Mouse (Mus musculus) midbrain, postnatal 0 days (tissue): ENCODE data around the gene Cpne8. TPM values are rescaled to one million over a fixed set of nuclear protein-coding genes. Genes with fewer than 3 reads are reported as not detected.

Source experiments
- ATAC-seq: fragments of 200-750 bp; cut with Nextera tagmentation; 2 replicates; pipeline ENCODE4 v1.8.0; 2017; ENCODE audit warnings: moderate number of reproducible peaks, mild to moderate bottlenecking, moderate TSS enrichment, moderate library complexity; ENCODE audit not compliant: low FRiP score
- DNase-seq: peaks from one replicate; pipeline ENCODE4 v3.0.0-alpha.2; 2015; ENCODE audit warnings: low spot score
- H3K27ac ChIP-seq: fragments of 300-500 bp; sonication (generic); 2 replicates; pipeline ENCODE4 v1.5.1; 2014; ENCODE audit warnings: low read depth, mild to moderate bottlenecking, low read length, mixed read lengths
- H3K27me3 ChIP-seq: fragments of 300-500 bp; sonication (generic); 2 replicates; pipeline ENCODE4 v1.6.1; 2014; ENCODE audit warnings: low read length, control low read depth, mixed read lengths; ENCODE audit not compliant: insufficient read depth
- H3K36me3 ChIP-seq: fragments of 300-500 bp; sonication (generic); 2 replicates; pipeline ENCODE4 v1.6.1; 2014; ENCODE audit warnings: low read length, control low read depth, mixed read lengths; ENCODE audit not compliant: insufficient read depth
- H3K4me1 ChIP-seq: fragments of 300-500 bp; sonication (generic); 2 replicates; pipeline ENCODE4 v1.6.1; 2014; ENCODE audit warnings: mild to moderate bottlenecking, control low read depth, antibody characterized with exemption, low read length, mixed read lengths; ENCODE audit not compliant: insufficient read depth
- H3K4me2 ChIP-seq: fragments of 300-500 bp; sonication (generic); 2 replicates; pipeline ENCODE4 v1.6.1; 2014; ENCODE audit warnings: low read depth, mild to moderate bottlenecking, low read length, mixed read lengths; ENCODE audit not compliant: poor library complexity, severe bottlenecking
- H3K4me3 ChIP-seq: fragments of 300-500 bp; sonication (generic); 2 replicates; pipeline ENCODE4 v1.5.1; 2014; ENCODE audit warnings: low read depth, mild to moderate bottlenecking, low read length, moderate library complexity
- H3K9ac ChIP-seq: fragments of 300-500 bp; sonication (generic); replicated peaks from 2 replicates; pipeline ENCODE4 v1.6.1; 2014; ENCODE audit warnings: mild to moderate bottlenecking, low read length, moderate library complexity, mixed read lengths; ENCODE audit not compliant: poor library complexity, severe bottlenecking
- H3K9me3 ChIP-seq: fragments of 300-500 bp; sonication (generic); 2 replicates; pipeline ENCODE4 v1.6.1; 2016; ENCODE audit warnings: low read length, control low read depth
- CTCF ChIP-seq: IDR thresholded peaks from 2 replicates; pipeline ENCODE4 v1.5.1; 2016; ENCODE audit warnings: antibody characterized with exemption, mild to moderate bottlenecking
- WGBS: fragments of 180-500 bp; shearing (Covaris S2); extraction: QIAGEN DNeasy Blood & Tissue Kit; methylation state at CpG from one replicate; pipeline ENCODE4 v1.1.7; 2014; 5-methylcytosine and 5-hydroxymethylcytosine counted together
- polyA plus RNA-seq: library from polyadenylated mRNA; unstranded; fragments of >200 nt; fragmentation: Nextera tagmentation; extraction: Ambion mirVana; gene quantifications from 2 replicates; pipeline ENCODE4 v1.2.1, GENCODE M21; 2015
- total RNA-seq: library from RNA; depleted of rRNA; stranded (reverse); fragments of >200 nt; gene quantifications from 2 replicates; pipeline ENCODE4 v1.2.3, GENCODE M21; 2014

Cpne8 gene
- total and polyA plus RNA-seq, 2 experiments from 2014 or later: 10.0 to 18.1 TPM

DNA sequence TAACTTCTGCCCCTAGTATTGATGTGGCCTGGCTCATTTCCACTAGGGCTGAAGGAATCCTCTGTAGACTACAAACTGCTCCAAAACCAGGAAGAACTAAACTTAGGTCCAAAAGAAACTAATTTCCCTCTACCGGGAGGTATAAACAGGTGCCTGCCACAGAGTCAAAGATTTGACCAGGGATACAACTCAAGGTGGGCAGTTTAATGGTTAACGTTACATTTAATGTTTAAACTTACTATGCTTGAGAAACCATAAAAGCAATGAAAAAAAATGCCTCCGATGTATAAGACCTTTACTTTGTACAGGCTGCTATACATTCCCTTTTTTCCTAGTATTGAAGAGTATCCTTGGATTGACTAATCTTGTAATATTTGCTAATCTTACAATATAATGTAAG lies 18.5 kb downstream of the Cpne8 start:
- no peak overlapping the region for H3K4me3 ChIP-seq
- DNase-seq: no peak

GRCm38 (mm10) chr15:90658053-90658452 lies 21.2 kb downstream of the Cpne8 start:
- H3K9ac ChIP-seq: no peak overlapping the region
- no peaks in the 10 kb centered on the region for H3K4me1 ChIP-seq
- no peaks in the 10 kb centered on the region for H3K9me3 ChIP-seq
- H3K27me3 ChIP-seq: no peaks in the 10 kb centered on the region
- H3K4me3 ChIP-seq: no peak overlapping the region
- 89% methylated on average over 2 of the region's 2 CpGs for WGBS
- H3K4me2 ChIP-seq: no peak overlapping the region
- H3K36me3 ChIP-seq: no peaks in the 10 kb centered on the region
- DNase-seq (no peak), ATAC-seq (no peak)
- TF ChIP-seq CTCF: no peak
- no peak overlapping the region for H3K27ac ChIP-seq

More for the DNA sequence above, 18.5 kb downstream of the Cpne8 start:
- TF ChIP-seq CTCF: no peak
- Histone ChIP-seq H3K36me3 (no peaks in the 10 kb centered on the region), H3K4me1 (no peaks in the 10 kb centered on the region), H3K27me3 (no peaks in the 10 kb centered on the region), H3K27ac (no peak overlapping the region), H3K9me3 (no peaks in the 10 kb centered on the region), H3K9ac (no peak overlapping the region), H3K4me2 (no peak overlapping the region)
- no peak for ATAC-seq
- WGBS: 97% methylated on average over 3 of the region's 3 CpGs

DNA sequence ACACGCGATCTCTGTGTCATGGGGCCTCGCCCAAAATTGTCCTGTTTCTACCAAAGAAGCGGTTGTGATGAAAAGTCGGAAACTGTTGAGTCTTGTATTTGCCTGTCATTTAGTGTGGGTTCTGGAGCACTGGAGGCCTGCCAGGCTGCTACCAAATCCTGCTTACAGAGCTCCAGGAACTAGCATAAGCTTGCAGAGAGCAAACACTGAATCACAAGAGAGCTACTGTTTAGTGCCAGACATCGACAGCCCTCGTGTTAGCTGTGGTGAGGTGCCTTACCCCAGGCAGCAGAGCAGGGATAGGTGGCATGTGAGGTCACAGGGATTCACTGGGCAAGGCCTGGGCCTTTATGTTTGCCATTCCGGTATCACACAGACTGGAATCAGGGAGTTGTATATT lies 22.7 kb downstream of the Cpne8 start:
- TF ChIP-seq CTCF: no peak
- no peaks in the 10 kb centered on the region for H3K9me3 ChIP-seq
- no peak overlapping the region for H3K27ac ChIP-seq
- no peak for DNase-seq
- H3K36me3 ChIP-seq: no peaks in the 10 kb centered on the region
- no peaks in the 10 kb centered on the region for H3K27me3 ChIP-seq
- H3K4me1 ChIP-seq: no peaks in the 10 kb centered on the region
- H3K4me3 ChIP-seq: no peak overlapping the region
- no peak overlapping the region for H3K4me2 ChIP-seq
- ATAC-seq: no peak
- H3K9ac ChIP-seq: no peak overlapping the region
- 79% methylated on average over 8 of the region's 8 CpGs for WGBS

GRCm38 (mm10) chr15:90647011-90647577 lies 32.1 kb downstream of the Cpne8 start:
- 89% methylated on average over 5 of the region's 5 CpGs for WGBS
- DNase-seq: no peak
- ATAC-seq: no peak
- TF ChIP-seq CTCF: no peak
- Histone ChIP-seq H3K4me1 (no peaks in the 10 kb centered on the region), H3K4me2 (no peak overlapping the region), H3K27me3 (no peaks in the 10 kb centered on the region), H3K36me3 (no peaks in the 10 kb centered on the region), H3K4me3 (no peak overlapping the region), H3K27ac (no peak overlapping the region), H3K9ac (no peak overlapping the region), H3K9me3 (no peaks in the 10 kb centered on the region)

DNA sequence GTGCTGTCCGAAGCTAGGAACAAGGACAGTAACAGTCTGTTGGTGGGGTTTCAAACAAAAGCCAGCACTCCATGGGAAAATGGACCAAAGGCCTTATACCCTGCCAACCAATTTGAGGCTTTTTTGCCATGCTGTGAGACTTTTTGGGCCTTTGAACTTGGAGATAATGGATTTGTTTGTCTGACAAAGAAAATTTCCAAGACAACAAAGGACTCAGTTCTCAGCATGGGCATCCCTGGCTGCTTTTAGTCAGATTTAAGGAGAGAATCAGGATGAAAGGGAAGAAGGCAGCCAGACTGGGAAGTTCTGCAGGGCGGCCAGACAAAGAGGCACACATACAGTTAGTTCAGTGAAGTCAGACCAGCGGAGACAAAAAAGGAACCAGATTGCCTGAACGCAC lies 32.9 kb downstream of the Cpne8 start:
- no peak overlapping the region for H3K27ac ChIP-seq
- no peak for TF ChIP-seq CTCF
- WGBS: 33% methylated on average over 4 of the region's 4 CpGs
- no peak for ATAC-seq
- no peak overlapping the region for H3K4me3 ChIP-seq
- DNase-seq: no peak
- no peak overlapping the region for H3K9ac ChIP-seq
- no peak overlapping the region for H3K4me2 ChIP-seq
- no peaks in the 10 kb centered on the region for H3K36me3 ChIP-seq
- H3K9me3 ChIP-seq: no peaks in the 10 kb centered on the region
- no peaks in the 10 kb centered on the region for H3K27me3 ChIP-seq
- H3K4me1 ChIP-seq: no peaks in the 10 kb centered on the region

DNA sequence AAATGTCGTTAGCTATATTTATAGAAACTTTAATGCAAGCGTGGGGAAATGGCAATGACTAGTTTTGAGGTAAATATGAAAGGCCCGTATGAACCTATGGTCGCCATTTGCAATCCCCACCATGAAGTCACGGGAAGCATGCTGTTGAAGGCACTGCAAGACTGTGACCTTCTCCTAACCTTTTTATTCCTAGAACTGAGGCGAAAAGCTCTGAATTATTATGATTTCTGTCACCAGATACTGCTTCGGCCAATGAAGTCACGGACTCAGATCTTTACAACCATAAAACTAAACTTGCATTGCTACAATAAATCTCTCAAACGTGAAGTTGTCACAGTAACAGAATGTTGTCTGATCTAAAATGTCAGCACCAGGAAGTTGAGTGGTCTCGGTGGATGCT lies 33.4 kb downstream of the Cpne8 start:
- ATAC-seq (no peak), DNase-seq (no peak)
- no peaks in the 10 kb centered on the region for H3K36me3 ChIP-seq
- H3K4me2 ChIP-seq: no peak overlapping the region
- no peak for TF ChIP-seq CTCF
- H3K4me1 ChIP-seq: no peaks in the 10 kb centered on the region
- WGBS: 85% methylated on average over 10 of the region's 10 CpGs
- H3K9ac ChIP-seq: no peak overlapping the region
- no peaks in the 10 kb centered on the region for H3K27me3 ChIP-seq
- no peak overlapping the region for H3K4me3 ChIP-seq
- H3K9me3 ChIP-seq: no peaks in the 10 kb centered on the region
- no peak overlapping the region for H3K27ac ChIP-seq
